ENCODE assay signal across 23 mouse cellular contexts in the genomic region with DNA sequence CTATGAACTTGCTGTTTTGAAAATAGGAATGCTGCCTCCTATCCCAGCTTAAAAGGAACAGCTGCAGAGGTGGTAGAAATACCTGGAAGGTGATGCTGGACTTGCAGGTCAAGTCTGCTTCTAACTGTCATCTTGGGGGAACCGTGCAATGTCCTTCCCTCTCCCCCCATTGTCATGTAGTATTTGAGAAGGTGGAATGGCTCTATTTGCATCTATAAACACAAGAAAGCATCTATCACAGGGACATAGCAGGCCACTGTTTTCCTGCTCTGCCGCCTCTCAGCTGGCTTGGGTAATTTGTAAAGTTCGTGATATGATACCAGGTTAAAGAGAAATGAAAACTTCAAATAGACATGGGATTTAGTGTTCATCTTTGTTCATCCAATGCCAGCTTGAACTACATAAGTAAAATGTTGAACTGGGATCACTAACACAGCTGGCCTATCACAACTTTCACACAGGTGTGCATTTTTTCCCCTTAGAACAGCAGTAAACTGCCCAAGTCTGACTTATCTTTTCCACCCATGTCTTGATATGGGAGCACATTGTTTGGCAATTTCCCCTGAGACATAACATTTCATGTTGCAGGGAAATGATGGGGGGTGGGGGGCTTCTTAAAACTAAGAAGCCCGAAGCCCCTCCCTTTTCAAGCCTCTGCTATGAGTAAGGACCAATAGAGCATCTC.
"Had no signal": no experiment of that assay in that cellular context is flagged by ENCODE, and none has a peak within 500 bp of the region (broad histone marks: within the 10 kb centered on the region; RNA-seq: fewer than 3 reads in every experiment).

No protein-coding gene starts in this region.

- DNase-seq: gastrocnemius, postnatal 14 days; gastrocnemius, postnatal 36 days; heart, adult 18-20 months; heart, postnatal 10 days; heart, postnatal 36 days; kidney, adult 11 months; kidney, adult 2 months; kidney, adult 9 months; kidney, postnatal 14 days; kidney, postnatal 36 days; layer of hippocampus, adult 9-11 months; layer of hippocampus, postnatal 36 days; liver; liver, embryonic 13.5 days; liver, postnatal 0 days had no signal

- H3K9me3 ChIP-seq: heart, embryonic 10.5 days; heart, embryonic 12.5 days; hindbrain, embryonic 13.5 days; hindbrain, embryonic 15.5 days; kidney, embryonic 15.5 days; limb, embryonic 10.5 days; limb, embryonic 12.5 days; liver, embryonic 13.5 days; liver, embryonic 15.5 days had no signal

- H3K36me3 ChIP-seq: heart, embryonic 10.5 days; heart, embryonic 12.5 days; hindbrain, embryonic 13.5 days; hindbrain, embryonic 15.5 days; kidney, embryonic 15.5 days; limb, embryonic 10.5 days; limb, embryonic 12.5 days; liver, embryonic 13.5 days; liver, embryonic 15.5 days had no signal

- H3K4me3 ChIP-seq: heart, embryonic 10.5 days; heart, embryonic 12.5 days; hindbrain, embryonic 13.5 days; hindbrain, embryonic 15.5 days; kidney, embryonic 15.5 days; limb, embryonic 10.5 days; limb, embryonic 12.5 days; liver, embryonic 13.5 days; liver, embryonic 15.5 days had no signal

- H3K27me3 ChIP-seq: heart, embryonic 12.5 days; hindbrain, embryonic 13.5 days; hindbrain, embryonic 15.5 days; kidney, embryonic 15.5 days; limb, embryonic 12.5 days; liver, embryonic 13.5 days; liver, embryonic 15.5 days had no signal

- H3K4me1 ChIP-seq: heart, embryonic 10.5 days; heart, embryonic 12.5 days; limb, embryonic 10.5 days; limb, embryonic 12.5 days; liver, embryonic 13.5 days; liver, embryonic 15.5 days had no signal
